Mouse (Mus musculus) liver, postnatal 0 days (tissue): ENCODE measurements around the gene Ccdc62. TPM values are rescaled to one million over a fixed set of nuclear protein-coding genes. Genes with fewer than 3 reads are reported as not detected.

Source experiments
- ATAC-seq: fragments of 200-750 bp; cut with Nextera tagmentation; 2 replicates; pipeline ENCODE4 v1.8.0; 2017; ENCODE audit warnings: mild to moderate bottlenecking, moderate library complexity
- DNase-seq: peaks from one replicate; pipeline ENCODE4 v3.0.0-alpha.2; 2016
- H3K27ac ChIP-seq: fragments of 300-500 bp; sonication (generic); 2 replicates; pipeline ENCODE4 v1.5.1; 2014; ENCODE audit warnings: antibody characterized with exemption, moderate library complexity, mild to moderate bottlenecking, low read depth
- H3K27me3 ChIP-seq: fragments of 300-500 bp; sonication (generic); 2 replicates; pipeline ENCODE4 v1.6.1; 2014; ENCODE audit warnings: low read length, control low read depth, mixed read lengths; ENCODE audit not compliant: insufficient read depth
- H3K36me3 ChIP-seq: fragments of 300-500 bp; sonication (generic); replicated peaks from 2 replicates; pipeline ENCODE4 v1.6.1; 2014; ENCODE audit warnings: mild to moderate bottlenecking, control low read depth, low read length, moderate library complexity, mixed read lengths; ENCODE audit not compliant: insufficient read depth
- H3K4me1 ChIP-seq: fragments of 300-500 bp; sonication (generic); 2 replicates; pipeline ENCODE4 v1.6.1; 2014; ENCODE audit warnings: antibody characterized with exemption, mild to moderate bottlenecking, control low read depth; ENCODE audit not compliant: insufficient read depth
- H3K4me2 ChIP-seq: fragments of 300-500 bp; sonication (generic); 2 replicates; pipeline ENCODE4 v1.6.1; 2014; ENCODE audit warnings: low read depth, mild to moderate bottlenecking, low read length, moderate library complexity, mixed read lengths
- H3K4me3 ChIP-seq: fragments of 300-500 bp; sonication (generic); 2 replicates; pipeline ENCODE4 v1.5.1; 2014; ENCODE audit warnings: low read depth, low read length
- H3K9ac ChIP-seq: fragments of 300-500 bp; sonication (generic); replicated peaks from 2 replicates; pipeline ENCODE4 v1.6.1; 2014; ENCODE audit warnings: mild to moderate bottlenecking, moderate library complexity
- H3K9me3 ChIP-seq: fragments of 300-500 bp; sonication (generic); 2 replicates; pipeline ENCODE4 v1.6.1; 2016; ENCODE audit warnings: mild to moderate bottlenecking, control low read depth, low read length, mixed read lengths
- CTCF ChIP-seq: sonication (generic); IDR thresholded peaks from 2 replicates; pipeline ENCODE4 v1.5.1; 2016; ENCODE audit warnings: antibody characterized with exemption, low read depth
- EP300 ChIP-seq: IDR thresholded peaks from 2 replicates; pipeline ENCODE4 v1.6.1; 2016; ENCODE audit warnings: antibody characterized with exemption, low read depth, mild to moderate bottlenecking
- WGBS: fragments of 180-500 bp; shearing (Covaris S2); extraction: QIAGEN DNeasy Blood & Tissue Kit; methylation state at CpG from one replicate; pipeline ENCODE4 v1.1.7; 2014; ENCODE audit not compliant: insufficient replicate concordance; 5-methylcytosine and 5-hydroxymethylcytosine counted together
- microRNA-seq: library from miRNA; unstranded; fragments of <30 nt; microRNA quantifications from one replicate; pipeline ENCODE4, GENCODE M21; 2016
- polyA plus RNA-seq: library from polyadenylated mRNA; unstranded; fragments of >200 nt; fragmentation: Nextera tagmentation; extraction: Ambion mirVana; gene quantifications from 2 replicates; pipeline ENCODE4 v1.2.1, GENCODE M21; 2015

Gene Ccdc62
- polyA plus RNA-seq, 1 experiment from 2014 or later: 3.1 TPM

GRCm38 (mm10) chr5:124015727-124016126 lies 85.2 kb downstream of the Ccdc62 start:
- H3K4me2 ChIP-seq: no peak overlapping the region
- 0 out of 2 replicates have a peak overlapping the region, but pooled peaks have one; percentile 6 for H3K27ac ChIP-seq
- H3K9me3 ChIP-seq: no peaks in the 10 kb centered on the region
- TF ChIP-seq EP300 (no peak), CTCF (no peak)
- no peak overlapping the region for H3K4me3 ChIP-seq
- peaks cover 92% of the 10 kb centered on the region for H3K4me1 ChIP-seq
- no peak overlapping the region for H3K9ac ChIP-seq
- 72% methylated on average over 2 of the region's 2 CpGs for WGBS
- DNase-seq (no peak), ATAC-seq (no peak)
- no peaks in the 10 kb centered on the region for H3K36me3 ChIP-seq
- no peaks in the 10 kb centered on the region for H3K27me3 ChIP-seq

GRCm38 (mm10) chr5:124016291-124016821 lies 85.9 kb downstream of the Ccdc62 start:
- Histone ChIP-seq H3K4me3 (no peak overlapping the region), H3K27me3 (no peaks in the 10 kb centered on the region), H3K27ac (no peak overlapping the region), H3K4me1 (peaks cover 90% of the 10 kb centered on the region), H3K36me3 (no peaks in the 10 kb centered on the region), H3K4me2 (no peak overlapping the region), H3K9ac (no peak overlapping the region), H3K9me3 (no peaks in the 10 kb centered on the region)
- 69% methylated on average over 7 of the region's 7 CpGs for WGBS
- TF ChIP-seq CTCF (no peak), EP300 (no peak)
- DNase-seq: no peak
- no peak for ATAC-seq

- TF ChIP-seq EP300 (no peak), CTCF (no peak)
- Histone ChIP-seq H3K4me1 (peaks cover 88% of the 10 kb centered on the region), H3K9ac (no peak overlapping the region), H3K9me3 (no peaks in the 10 kb centered on the region), H3K27me3 (no peaks in the 10 kb centered on the region), H3K4me3 (no peak overlapping the region), H3K4me2 (no peak overlapping the region), H3K27ac (0 out of 2 replicates have a peak overlapping the region, but pooled peaks have one; percentile 72), H3K36me3 (no peaks in the 10 kb centered on the region)
- ATAC-seq (no peak), DNase-seq (no peak)
- 67% methylated on average over 9 of the region's 9 CpGs for WGBS
Measured at GRCm38 (mm10) chr5:124017941-124018340, 87.5 kb downstream of the Ccdc62 start.

- DNase-seq (no peak), ATAC-seq (no peak)
- Histone ChIP-seq H3K9me3 (no peaks in the 10 kb centered on the region), H3K27ac (peak overlapping the region; percentile 72; the same call in 1 of the 2 replicates), H3K4me2 (peak overlapping the region; percentile 6), H3K36me3 (no peaks in the 10 kb centered on the region), H3K9ac (no peak overlapping the region; the same call in 1 of the 2 replicates), H3K4me3 (no peak overlapping the region), H3K27me3 (no peaks in the 10 kb centered on the region), H3K4me1 (peaks cover 86% of the 10 kb centered on the region)
- TF ChIP-seq CTCF (no peak), EP300 (no peak)
- 47% methylated on average over 9 of the region's 9 CpGs for WGBS
Measured at GRCm38 (mm10) chr5:124018651-124019050, 88.2 kb downstream of the Ccdc62 start.

Small RNA genes within 50 kb of the gene (microRNA-seq; reads per million reads assigned to microRNA genes)
- gene Mir7032: 1.2 reads per million

Other genes with a start within 250 kb of the Ccdc62 start
- 10.1 and 12.2 TPM in 2 replicates for gene Clip1, start 246.1 kb upstream of the Ccdc62 start, polyA plus RNA-seq
- gene Zcchc8, start 209.6 kb upstream of the Ccdc62 start, polyA plus RNA-seq: 19.3 and 23.7 TPM in 2 replicates
- 32.5 and 40.7 TPM in 2 replicates for gene Rsrc2, start 181.3 kb upstream of the Ccdc62 start, polyA plus RNA-seq
- 7.5 and 7.6 TPM in 2 replicates for gene Kntc1, start 181.0 kb upstream of the Ccdc62 start, polyA plus RNA-seq
- gene Hcar2, start 65.2 kb upstream of the Ccdc62 start, polyA plus RNA-seq: 0.15 and 0.22 TPM in 2 replicates
- 0.11 and 0.14 TPM in 2 replicates for gene Hcar1, start 50.7 kb upstream of the Ccdc62 start, polyA plus RNA-seq
- gene Denr, start 23.5 kb upstream of the Ccdc62 start, polyA plus RNA-seq: 54.1 and 61.1 TPM in 2 replicates
- 0.41 and 0.67 TPM in 2 replicates for gene Gm43518, start 3.3 kb upstream of the Ccdc62 start, polyA plus RNA-seq
- 10.1 and 13.5 TPM in 2 replicates for gene Hip1r, start 42.9 kb downstream of the Ccdc62 start, polyA plus RNA-seq
- gene Vps37b, start 101.6 kb downstream of the Ccdc62 start, polyA plus RNA-seq: 16.4 and 17.6 TPM in 2 replicates
- 3.7 and 3.8 TPM in 2 replicates for gene Abcb9, start 165.1 kb downstream of the Ccdc62 start, polyA plus RNA-seq
- gene Ogfod2, start 181.6 kb downstream of the Ccdc62 start, polyA plus RNA-seq: 14.9 and 16.8 TPM in 2 replicates
- gene Arl6ip4, start 185.4 kb downstream of the Ccdc62 start, polyA plus RNA-seq: 53.9 and 54.3 TPM in 2 replicates